Mouse (Mus musculus) leukemia stem cell, adult 10-12 weeks (primary cell): ENCODE data around the gene Abcd3. TPM values are rescaled to one million over a fixed set of nuclear protein-coding genes. Genes with fewer than 3 reads are reported as not detected.

ENCODE experiments used
- polyA plus RNA-seq: library from polyadenylated mRNA; stranded (reverse); fragments of >175 nt; gene quantifications from 2 replicates; pipeline ENCODE4 v1.2.3, GENCODE M21; 2012; ENCODE audit warnings: low replicate concordance

The Abcd3 gene
- polyA plus RNA-seq: 44.0 and 53.4 TPM in 2 replicates

GRCm38 (mm10) chr3:121814877-121815548 lies at the start of gene Abcd3:
TSS of gene Abcd3 (minus strand) at chr3:121815302.

GRCm38 (mm10) chr3:121722971-121723844 lies 91.9 kb downstream of the Abcd3 start, which contains the start of gene F3:
TSS of gene F3 (plus strand) at chr3:121723537.

Other genes starting within 250 kb of the Abcd3 start
- not detected in 2 replicates for gene 4930432M17Rik, start 144.5 kb downstream of the Abcd3 start, polyA plus RNA-seq
- gene F3, start 91.8 kb downstream of the Abcd3 start, polyA plus RNA-seq: 0.22 TPM in 1 of 2 replicates, not detected in the other
- 0.10 and 1.3 TPM in 2 replicates for gene Arhgap29, start 137.2 kb upstream of the Abcd3 start, polyA plus RNA-seq
- gene Abca4, start 229.1 kb upstream of the Abcd3 start, polyA plus RNA-seq: 0.77 TPM in 1 of 2 replicates, not detected in the other